Mouse (Mus musculus) neutrophil, adult 5-6 weeks (primary cell): ENCODE measurements at regions not wholly inside any gene's neighbourhood (a gene's known extent, or its start where the extent isn't known, plus 50 kb on each side); places are given as distances from the start of the nearest gene placed in this dataset.

Source experiments
- ATAC-seq: fragments of 151-379, 151-347 bp; 2 replicates; pipeline ENCODE4 v1.8.0; 2017; ENCODE audit warnings: mild to moderate bottlenecking, moderate TSS enrichment; ENCODE audit not compliant: insufficient number of reproducible peaks, poor library complexity, low FRiP score, severe bottlenecking; ENCODE audit errors: extremely low read depth

DNA sequence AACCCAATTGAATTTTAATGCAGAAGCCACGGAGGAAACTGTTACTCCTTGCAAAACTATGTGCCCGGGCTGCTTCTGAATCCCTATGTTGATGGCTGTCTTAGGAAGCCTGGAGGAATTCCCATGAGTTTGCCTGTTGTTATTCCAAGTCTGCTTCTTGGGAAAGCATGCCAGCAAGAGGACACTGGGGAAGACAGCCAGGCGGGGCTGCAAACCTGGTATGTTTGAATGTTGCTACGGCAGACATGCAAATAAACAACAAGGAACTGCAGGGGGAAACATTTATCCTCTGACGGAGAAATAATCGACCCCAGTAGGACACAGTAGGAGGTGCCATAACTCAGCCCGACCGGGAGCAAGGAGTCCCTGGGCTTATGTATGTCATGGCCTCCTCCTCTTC lies 168.0 kb downstream of the Gm11077 start:
- ATAC-seq: no peak

DNA sequence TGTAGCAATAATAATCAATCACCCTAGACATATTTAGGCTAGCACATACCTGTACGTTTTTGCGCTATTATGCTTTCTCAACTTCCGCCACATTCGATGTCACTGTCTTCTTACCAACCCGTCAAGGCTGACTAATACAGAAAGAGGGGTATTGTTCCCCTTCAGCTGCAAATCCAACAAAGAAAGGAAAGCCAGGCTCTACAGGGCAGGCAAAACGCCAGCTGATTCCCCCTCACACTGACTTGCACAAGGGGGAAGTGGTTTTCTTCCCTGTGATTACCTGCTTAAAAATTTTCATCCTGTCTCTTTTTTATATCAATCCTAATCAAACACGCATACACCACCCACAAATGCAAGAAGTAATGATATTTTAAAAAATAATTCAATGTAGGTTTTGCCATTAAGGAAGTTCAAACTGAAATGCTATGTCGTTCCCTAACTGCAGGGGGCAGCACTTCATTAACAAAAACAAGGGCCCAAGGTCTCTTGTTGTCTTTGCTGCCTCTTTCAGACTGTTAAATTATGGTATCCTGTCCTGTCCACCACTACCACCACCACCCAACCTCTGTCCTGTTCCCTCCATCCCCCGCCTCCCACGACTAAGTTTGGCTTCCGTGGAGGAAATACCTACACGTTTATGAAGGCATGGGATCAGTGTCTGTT lies 195.4 kb downstream of the Gm11077 start:
- ATAC-seq: no peak

GRCm38 (mm10) chr6:140927616-140928015 lies 198.5 kb downstream of the Gm11077 start:
- no peak for ATAC-seq

- ATAC-seq: no peak
Measured at GRCm38 (mm10) chr6:140934286-140934685, 205.2 kb downstream of the Gm11077 start.

GRCm38 (mm10) chr6:140938025-140938424 lies 208.9 kb downstream of the Gm11077 start:
- no peak for ATAC-seq

DNA sequence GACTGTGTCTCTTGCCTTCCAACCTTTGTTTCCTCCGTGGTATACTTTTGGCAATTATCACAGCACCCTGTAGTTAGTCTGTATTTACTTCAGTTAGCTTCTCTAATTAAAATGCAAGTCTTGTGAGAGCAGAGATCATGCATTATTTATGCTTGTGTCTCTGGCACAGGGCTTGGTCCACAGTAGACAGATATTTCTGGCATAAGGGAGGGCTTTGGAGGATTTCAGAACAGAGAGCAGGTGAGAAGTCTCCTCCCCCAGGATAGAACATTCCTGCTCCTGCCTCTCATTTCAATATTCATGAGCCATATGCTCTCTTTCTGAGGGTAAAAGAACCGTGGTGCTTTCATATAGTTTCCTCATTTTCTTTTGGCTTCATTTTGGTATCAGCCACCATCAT lies 217.6 kb downstream of the Gm11077 start:
- no peak for ATAC-seq

- no peak for ATAC-seq
Measured at GRCm38 (mm10) chr6:140950483-140950882, 221.4 kb downstream of the Gm11077 start.

DNA sequence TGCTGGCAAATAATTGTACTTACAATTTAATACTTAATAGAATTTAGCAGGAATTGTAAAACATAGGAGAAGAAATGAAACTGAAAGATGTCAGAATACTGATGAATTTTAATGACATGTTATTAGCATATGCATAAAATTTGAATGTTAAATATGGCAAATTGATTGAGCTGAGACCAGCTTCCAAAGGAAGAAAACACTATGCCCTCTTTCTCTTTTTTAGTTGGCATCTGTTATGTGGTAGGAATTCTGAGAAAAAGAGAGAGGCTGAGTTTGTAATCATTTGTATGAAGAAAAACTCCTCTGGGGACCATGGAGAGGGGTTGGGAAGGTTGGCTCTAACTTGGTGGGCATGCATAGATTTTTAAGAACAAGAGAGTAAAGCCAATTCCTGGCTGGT lies 224.2 kb downstream of the Gm11077 start:
- ATAC-seq: no peak

DNA sequence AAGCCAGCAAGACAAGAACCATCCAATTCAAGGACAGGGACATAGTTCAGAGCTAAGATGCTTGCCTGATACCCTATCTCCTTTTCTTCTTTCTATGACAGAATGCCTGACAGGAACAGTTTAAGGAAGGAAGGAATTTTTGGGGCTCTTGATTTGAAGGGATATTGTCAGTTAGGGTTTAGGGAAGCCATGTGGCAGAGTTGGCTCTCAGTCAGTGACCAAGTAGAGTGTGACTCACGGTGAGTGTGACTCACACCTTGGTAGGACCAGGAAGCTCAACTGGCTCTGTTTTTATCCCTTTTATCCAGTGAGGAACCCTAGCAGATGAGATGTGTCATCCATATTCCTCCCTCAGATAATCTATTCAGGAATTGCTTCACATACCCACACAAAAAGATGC lies 224.6 kb downstream of the Gm11077 start:
- ATAC-seq: no peak

- no peak for ATAC-seq
Measured at GRCm38 (mm10) chr6:140955751-140956521, 226.9 kb downstream of the Gm11077 start.

DNA sequence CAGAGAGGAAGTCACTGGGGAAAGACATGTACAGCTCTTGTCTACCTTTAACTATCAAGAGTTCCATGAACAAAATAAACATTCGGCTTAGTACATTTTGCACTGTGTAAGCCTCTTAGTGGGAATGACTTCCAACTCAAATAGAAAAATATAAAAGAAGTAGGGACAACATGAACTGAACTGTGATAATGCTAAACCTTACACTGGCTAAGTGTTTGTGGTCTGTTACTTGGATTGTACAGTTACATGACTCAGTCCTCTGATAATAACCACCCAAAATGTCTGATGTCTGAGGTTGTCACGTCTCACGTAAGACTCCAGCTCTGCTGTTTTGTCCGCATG lies 227.4 kb downstream of the Gm11077 start:
- no peak for ATAC-seq

GRCm38 (mm10) chr6:140961987-140962386 lies 232.9 kb downstream of the Gm11077 start:
- ATAC-seq: no peak

DNA sequence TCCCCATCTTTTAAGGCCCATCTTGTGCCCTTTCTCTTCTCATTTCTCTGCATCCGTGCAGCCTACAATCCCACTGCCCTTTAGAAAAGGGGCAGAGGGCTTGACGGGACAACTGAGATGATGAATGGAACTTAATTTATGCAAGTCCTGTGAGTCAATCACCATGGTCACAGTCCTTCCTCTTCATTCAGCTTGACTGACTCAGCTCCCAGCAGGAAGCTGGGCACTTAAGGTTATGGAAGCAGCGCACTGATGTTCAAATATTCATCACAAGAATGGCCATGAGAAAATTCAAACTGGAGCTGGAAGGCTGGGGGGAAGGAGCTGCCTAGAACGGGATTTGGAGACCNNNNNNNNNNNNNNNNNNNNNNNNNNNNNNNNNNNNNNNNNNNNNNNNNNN lies 233.5 kb downstream of the Gm11077 start:
- ATAC-seq: no peak

- no peak for ATAC-seq
Measured at GRCm38 (mm10) chr6:140973732-140974131, 244.6 kb downstream of the Gm11077 start.

GRCm38 (mm10) chr6:140976989-140977388 lies 247.9 kb downstream of the Gm11077 start:
- ATAC-seq: no peak

- no peak for ATAC-seq
Measured at GRCm38 (mm10) chr6:140983610-140984009, 254.5 kb downstream of the Gm11077 start.

DNA sequence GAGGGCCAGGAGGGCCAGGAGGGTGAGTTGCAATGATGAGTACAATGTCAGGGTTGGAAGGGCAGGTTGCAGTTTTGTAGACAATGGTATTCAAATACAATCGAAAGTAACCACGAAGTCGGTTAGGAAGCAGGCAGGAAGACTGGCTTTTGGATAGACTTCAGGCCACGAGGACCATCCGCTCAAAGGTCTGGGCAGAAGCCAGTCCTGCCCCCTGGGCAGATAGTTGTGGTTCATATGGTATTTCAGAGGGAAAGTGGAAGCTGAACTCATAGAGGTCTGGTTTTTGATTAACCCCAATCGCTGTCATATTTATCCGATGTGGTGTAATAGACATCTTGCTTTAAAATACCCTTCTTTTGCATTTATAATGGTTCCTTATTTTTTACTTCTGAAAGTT lies 255.2 kb downstream of the Gm11077 start:
- no peak for ATAC-seq

- no peak for ATAC-seq
Measured at GRCm38 (mm10) chr6:140993643-140994580, 255.2 kb upstream of the Pde3a start.

DNA sequence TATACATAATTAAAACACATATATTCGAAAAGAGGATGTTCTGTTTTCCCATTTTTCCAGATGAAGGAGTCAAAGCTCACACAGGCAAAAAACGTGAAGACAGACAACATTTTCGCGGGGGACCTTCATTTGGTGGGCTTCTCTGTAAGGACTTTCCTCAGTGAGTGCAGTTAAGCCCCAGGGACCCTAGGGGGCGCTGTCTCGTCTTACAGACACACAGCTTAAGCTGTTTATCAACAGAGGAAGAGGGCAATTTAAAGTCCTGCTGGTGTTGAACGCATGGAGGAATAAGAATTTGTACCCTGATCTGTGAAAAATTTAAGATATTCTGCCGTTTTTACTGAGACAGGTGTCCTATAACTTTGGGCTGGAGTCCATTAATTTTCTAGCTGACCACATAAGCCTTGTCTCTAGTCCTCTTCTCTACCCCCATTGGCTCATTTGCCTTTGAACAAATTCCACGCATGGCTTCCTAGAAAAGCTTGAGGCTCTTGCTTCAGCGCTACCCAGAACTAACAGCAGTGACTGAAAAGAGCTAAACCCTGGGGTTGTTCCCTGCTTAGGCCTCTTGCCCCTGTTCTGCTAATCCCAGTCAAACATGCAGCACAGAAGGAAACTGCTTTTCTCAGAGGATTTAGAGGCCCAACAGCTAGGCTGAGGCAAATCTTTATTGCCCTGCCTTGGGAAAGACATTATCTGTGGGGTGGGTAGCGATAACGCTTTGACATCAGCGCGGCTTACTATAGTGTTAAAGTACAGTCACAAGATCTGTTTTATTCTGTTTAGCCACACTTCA lies 253.5 kb upstream of the Pde3a start:
- ATAC-seq: no peak
